Mouse (Mus musculus) lung, adult 2 months (tissue): ENCODE data around the gene Zfp202. TPM values are rescaled to one million over a fixed set of nuclear protein-coding genes. Genes with fewer than 3 reads are reported as not detected.
"Not testable (repeated sequence)": the region's sequence is repeated elsewhere in the genome, so short reads cannot be mapped to it uniquely, and the experiment has no call there.

ENCODE experiments used
- DNase-seq: peaks from one replicate; pipeline ENCODE4 v3.0.0; 2022
- H3K4me1 ChIP-seq: fragments of 200-500 bp; 2 replicates; pipeline ENCODE4 v1.6.1; 2011; ENCODE audit warnings: low read length; ENCODE audit not compliant: control insufficient read depth, insufficient read depth
- H3K4me3 ChIP-seq: fragments of 200-500 bp; replicated peaks from 2 replicates; pipeline ENCODE3; 2011; ENCODE audit warnings: low read depth, mild to moderate bottlenecking, control low read depth, low read length; ENCODE audit errors: extremely low read depth
- CTCF ChIP-seq: fragments of 200-500 bp; IDR thresholded peaks from 2 replicates; pipeline ENCODE4 v1.5.1; 2011; ENCODE audit warnings: mild to moderate bottlenecking, low read length, control low read depth; ENCODE audit not compliant: insufficient read depth
- POLR2A ChIP-seq: fragments of 200-500 bp; IDR thresholded peaks from 2 replicates; pipeline ENCODE4 v1.6.1; 2011; ENCODE audit warnings: low read depth, mild to moderate bottlenecking, control low read depth, low read length, borderline replicate concordance; ENCODE audit errors: extremely low read depth
- WGBS: fragments of 180-500 bp; shearing (Covaris S2); methylation state at CpG from one replicate; pipeline ENCODE4 v1.1.7; 2018; 5-methylcytosine and 5-hydroxymethylcytosine counted together
- polyA plus RNA-seq: library from polyadenylated mRNA; depleted of rRNA; stranded (reverse); fragments of >200 nt; gene quantifications from 2 replicates; pipeline ENCODE4 v1.2.3, GENCODE M21; 2012; rRNA removed

Zfp202 gene
- 0.65 and 1.1 TPM in 2 replicates for polyA plus RNA-seq

DNA sequence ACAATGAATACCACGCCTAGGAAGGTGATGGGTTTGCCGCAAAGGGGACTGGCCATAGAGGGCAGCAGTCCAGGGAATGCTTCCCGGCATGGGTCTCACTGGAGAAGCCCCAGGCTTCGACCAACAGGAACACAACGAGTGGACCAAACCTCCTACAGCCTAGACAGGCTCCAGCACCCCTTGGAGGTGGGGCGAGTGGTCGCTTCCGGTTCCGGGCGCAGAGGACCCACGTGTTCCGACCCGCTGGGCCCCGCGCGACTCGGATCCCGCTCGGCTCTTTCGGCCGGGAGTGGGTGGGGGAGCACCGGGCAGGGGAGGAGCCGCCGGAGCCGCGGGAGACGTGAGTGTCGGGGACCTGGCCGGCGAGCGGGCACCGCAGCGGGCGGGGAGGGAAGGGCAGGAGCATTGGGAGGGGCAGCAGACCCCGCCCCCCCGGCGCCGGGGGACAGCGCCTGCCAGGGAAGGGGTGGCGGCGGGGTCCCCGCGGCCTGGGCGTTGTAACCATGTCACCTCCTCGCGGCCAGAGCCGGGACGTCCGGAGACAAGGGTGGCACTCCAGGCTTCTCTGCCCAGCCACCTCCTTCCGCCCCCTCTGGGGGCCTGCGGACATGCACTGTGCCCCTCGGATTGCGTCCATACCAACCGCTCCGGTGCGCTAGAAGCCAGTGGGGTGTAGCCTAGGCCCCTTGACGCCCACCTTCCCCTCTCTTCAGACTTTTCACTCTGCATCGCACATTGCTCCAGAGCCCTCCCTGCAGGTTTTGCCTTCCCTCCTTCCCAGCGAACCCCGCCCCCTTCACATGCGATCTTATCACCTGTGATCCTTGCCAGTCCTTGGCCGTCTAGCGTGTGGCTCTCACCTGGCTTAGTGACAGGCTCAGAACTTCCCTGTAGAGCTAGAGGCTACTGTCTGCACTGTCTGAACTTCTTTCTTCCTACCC is at the start of gene Zfp202:
Gene Zfp202, plus strand, starts transcription at position 219 of the 941 bp plus-strand sequence.
- TF ChIP-seq POLR2A (peak; percentile 59; the same call in 1 of the 2 replicates), CTCF (0 out of 2 replicates have a peak, but pooled peaks have one; percentile 7)
- peak; percentile 83 for DNase-seq
- WGBS: 1% methylated on average over 63 of the region's 63 CpGs
- H3K4me3 ChIP-seq: peak within 1 kb of the TSS; percentile 84
- H3K4me1 ChIP-seq: peaks cover 7% of the 10 kb centered on the region

DNA sequence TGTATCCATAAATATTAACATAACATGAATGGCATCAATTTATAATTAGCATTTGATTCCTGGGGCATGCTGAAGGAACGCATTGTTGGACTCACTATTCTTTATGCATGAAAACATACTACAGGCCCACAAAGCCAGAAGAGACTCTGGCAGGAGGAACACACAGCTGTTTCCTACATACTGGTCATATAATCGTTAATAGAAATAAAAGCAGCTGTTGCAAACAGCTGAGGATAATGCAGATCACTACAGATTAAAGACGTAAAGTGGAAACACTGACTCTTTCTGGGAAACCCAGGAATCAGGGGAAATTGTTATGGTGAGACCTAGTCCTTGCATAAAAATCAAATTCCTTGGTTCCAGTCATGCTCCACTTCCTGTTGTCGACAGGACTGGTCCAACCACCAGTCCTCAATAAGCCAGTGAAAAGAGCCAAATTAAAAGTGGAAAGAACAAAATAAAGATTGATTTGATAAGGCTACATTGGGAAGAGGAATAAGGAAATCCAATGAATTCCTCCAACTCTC is 36.9 kb upstream of the Zfp202 start:
- 65% methylated on average over 4 of the region's 4 CpGs for WGBS
- DNase-seq: no peak
- Histone ChIP-seq H3K4me1 (no peaks in the 10 kb centered on the region), H3K4me3 (no peak overlapping the region)
- no peak for TF ChIP-seq CTCF
- TF ChIP-seq POLR2A: no peak

DNA sequence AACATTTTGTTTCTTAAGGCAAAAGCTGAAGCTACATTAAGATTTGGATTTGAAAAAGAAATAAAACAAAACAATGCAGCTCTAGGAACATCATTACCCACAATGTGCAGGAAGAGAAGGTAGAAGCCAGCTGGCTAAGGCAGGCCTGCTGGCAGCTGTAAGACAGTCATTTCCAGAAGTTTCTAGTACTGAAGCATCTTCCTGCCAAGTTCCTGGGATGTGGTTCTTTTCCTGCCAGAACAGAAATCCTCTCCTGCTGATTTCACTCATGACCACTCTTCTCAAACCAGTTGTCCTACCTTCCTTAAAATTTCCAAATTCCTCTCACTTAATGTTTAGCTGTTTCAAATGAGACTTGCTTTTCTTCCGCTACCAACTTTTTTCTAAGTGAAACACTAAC is 25.7 kb upstream of the Zfp202 start:
- TF ChIP-seq POLR2A (no peak), CTCF (no peak)
- no peak for DNase-seq
- no peak overlapping the region for H3K4me3 ChIP-seq
- no peaks in the 10 kb centered on the region for H3K4me1 ChIP-seq
- WGBS: 68% methylated on average over 1 of the region's 1 CpGs

GRCm38 (mm10) chr9:40177017-40177416 is 15.1 kb upstream of the Zfp202 start:
- no peak for TF ChIP-seq POLR2A
- TF ChIP-seq CTCF: no peak
- Histone ChIP-seq H3K4me1 (no peaks in the 10 kb centered on the region), H3K4me3 (no peak overlapping the region)
- 70% methylated on average over 6 of the region's 6 CpGs for WGBS
- no peak for DNase-seq

DNA sequence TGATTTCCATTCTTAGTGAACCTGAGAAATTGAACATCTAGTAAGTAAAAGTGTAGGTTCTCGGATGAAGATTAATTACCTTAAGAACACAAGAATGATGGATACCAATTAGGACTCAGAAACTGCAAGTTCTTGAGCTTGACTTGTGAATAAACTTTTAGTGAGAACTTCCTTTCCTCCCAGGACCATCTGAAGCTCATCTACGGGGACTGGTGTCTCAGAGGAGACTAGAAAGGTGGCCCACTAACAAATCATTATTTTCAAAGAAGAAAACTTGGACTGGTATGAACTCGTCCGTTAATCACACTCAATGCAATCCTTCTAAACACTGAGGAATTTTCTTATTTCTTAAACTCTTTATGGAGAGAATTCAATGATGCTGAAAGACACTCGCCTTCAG is 11.5 kb upstream of the Zfp202 start, which contains the start of gene Olfr986:
Gene Olfr986, plus strand, starts transcription at position 301 of the 400 bp plus-strand sequence.
- Histone ChIP-seq H3K4me1 (no peaks in the 10 kb centered on the region), H3K4me3 (no peak within 1 kb of the TSS)
- 88% methylated on average over 5 of the region's 5 CpGs for WGBS
- no peak for DNase-seq
- no peak for TF ChIP-seq POLR2A
- TF ChIP-seq CTCF: no peak

- WGBS: 71% methylated on average over 2 of the region's 2 CpGs
Observed at GRCm38 (mm10) chr9:40185166-40185565, 7.0 kb upstream of the Zfp202 start.

DNA sequence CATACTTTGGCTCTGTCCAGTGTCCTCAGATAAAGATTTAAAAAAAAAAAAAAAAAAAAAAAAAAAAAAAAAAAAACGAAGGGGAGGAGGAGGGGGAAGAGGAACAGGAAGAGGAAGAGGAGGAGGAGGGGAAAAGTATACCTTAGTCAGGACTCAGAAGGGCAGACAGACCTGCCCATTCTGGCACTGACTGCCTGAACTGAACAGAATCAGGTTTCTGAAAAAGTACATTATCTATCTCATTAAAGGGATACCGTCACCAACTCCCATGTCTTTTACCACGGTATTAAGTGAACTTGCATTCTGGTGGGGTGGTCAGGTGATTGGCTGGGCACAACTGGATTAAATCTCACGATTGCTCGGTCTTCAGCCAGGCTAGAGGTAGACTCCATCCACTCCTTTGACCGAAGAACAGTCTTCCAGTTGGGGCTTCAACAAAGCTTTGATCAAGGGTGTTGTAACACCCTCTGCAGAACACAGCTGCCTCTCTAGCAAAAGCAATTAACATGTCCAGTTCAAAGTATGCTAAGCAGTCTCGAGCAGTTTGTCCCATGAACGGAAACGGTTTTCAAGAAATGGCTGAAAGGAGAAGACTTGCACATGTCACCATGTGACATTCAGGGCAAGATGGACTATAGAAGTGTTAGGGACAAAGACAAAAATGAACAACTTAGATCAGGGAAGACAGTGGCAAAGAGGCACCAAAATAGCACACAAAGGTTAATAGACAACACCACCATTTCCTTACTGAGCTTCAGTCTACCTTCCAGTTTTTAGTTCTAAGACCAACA is 835 bp upstream of the Zfp202 start:
- peak overlapping the region; percentile 84 for H3K4me3 ChIP-seq
- peak; percentile 3 for DNase-seq
- peaks cover 7% of the 10 kb centered on the region for H3K4me1 ChIP-seq
- TF ChIP-seq POLR2A (no peak), CTCF (no peak)
- 78% methylated on average over 9 of the region's 9 CpGs for WGBS

More at GRCm38 (mm10) chr9:40185166-40185565, 7.0 kb upstream of the Zfp202 start:
- DNase-seq, H3K4me3 ChIP-seq, H3K4me1 ChIP-seq: not testable (repeated sequence)

DNA sequence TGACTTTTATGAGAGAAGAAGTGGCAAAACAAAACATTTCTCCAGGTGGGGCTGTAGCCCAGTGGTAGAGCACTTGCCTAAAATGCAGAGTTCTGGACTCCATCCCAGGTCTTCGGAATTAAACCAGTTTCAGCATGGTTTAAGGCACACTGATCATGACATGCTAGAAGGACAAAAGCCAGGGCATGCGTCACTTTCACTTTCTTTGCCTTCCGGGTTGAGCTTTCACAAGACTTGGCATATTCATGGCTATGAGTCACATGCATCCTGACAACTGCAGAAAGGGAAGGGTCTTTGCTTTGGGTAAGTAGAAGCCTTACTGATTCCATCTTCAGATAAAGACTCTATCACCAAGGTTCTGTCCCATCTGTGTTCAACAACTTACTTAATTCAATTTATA is 3.9 kb downstream of the Zfp202 start:
- WGBS: 55% methylated on average over 3 of the region's 3 CpGs
- no peak overlapping the region for H3K4me3 ChIP-seq
- DNase-seq: no peak

GRCm38 (mm10) chr9:40206546-40206950 is 14.4 kb downstream of the Zfp202 start:
- 42% methylated on average over 5 of the region's 5 CpGs for WGBS
- no peak overlapping the region for H3K4me3 ChIP-seq
- no peaks in the 10 kb centered on the region for H3K4me1 ChIP-seq
- DNase-seq: no peak
- TF ChIP-seq CTCF: no peak
- no peak for TF ChIP-seq POLR2A

More for the DNA sequence above, 3.9 kb downstream of the Zfp202 start:
- TF ChIP-seq CTCF: no peak
- no peak for TF ChIP-seq POLR2A
- peaks cover 4% of the 10 kb centered on the region; the same call in 1 of the 2 replicates for H3K4me1 ChIP-seq

- Histone ChIP-seq H3K4me1 (no peaks in the 10 kb centered on the region), H3K4me3 (no peak overlapping the region)
- WGBS: 85% methylated on average over 2 of the region's 2 CpGs
- TF ChIP-seq CTCF: no peak
- TF ChIP-seq POLR2A: no peak
- DNase-seq: no peak
Observed at GRCm38 (mm10) chr9:40210744-40211143, 18.6 kb downstream of the Zfp202 start.
